8 mouse cellular contexts compared by ENCODE assay signal in genomic region chr1:75494878-75495548, GRCm38 (mm10). TPM values are rescaled to one million over a fixed set of nuclear protein-coding genes. Genes with fewer than 3 reads are reported as not detected.
DNase-seq lines count a peak whose midpoint lies in the region; ATAC-seq lines count a peak whose summit lies in the region.

No protein-coding gene starts in this region.

- no peaks in the 10 kb centered on the region; the same call in 1 of the 2 replicates for H3K27me3 ChIP-seq in forebrain, embryonic 11.5 days (ENCODE audit: control insufficient read depth, insufficient read depth, low read length)
- peaks cover 34% of the 10 kb centered on the region for H3K27me3 ChIP-seq in forebrain, embryonic 12.5 days

- no peaks in the 10 kb centered on the region for H3K4me1 ChIP-seq in forebrain, embryonic 11.5 days (replicated peaks; ENCODE audit: control insufficient read depth, insufficient read depth, low read length)
- no peaks in the 10 kb centered on the region for H3K4me1 ChIP-seq in forebrain, embryonic 12.5 days

- no peak overlapping the region for H3K27ac ChIP-seq in forebrain, embryonic 11.5 days (ENCODE audit: low read depth, low read length)
- no peak overlapping the region for H3K27ac ChIP-seq in forebrain, embryonic 12.5 days

- H3K4me2 ChIP-seq in forebrain, embryonic 11.5 days (ENCODE audit: low read depth, low read length, severe bottlenecking), result no peak overlapping the region
- no peak overlapping the region for H3K4me2 ChIP-seq in forebrain, embryonic 12.5 days

- 50% methylated on average over 12 of the region's 12 CpGs for WGBS in forebrain, embryonic 11.5 days
- 37% methylated on average over 12 of the region's 12 CpGs for WGBS in forebrain, embryonic 12.5 days

- H3K4me3 ChIP-seq in forebrain, embryonic 11.5 days (ENCODE audit: low read depth, low read length), result no peak overlapping the region
- H3K4me3 ChIP-seq in forebrain, embryonic 12.5 days (replicated peaks), result no peak overlapping the region

- no peak for ATAC-seq in forebrain, embryonic 11.5 days (replicated peaks; ENCODE audit: low FRiP score)
- no peak for ATAC-seq in forebrain, embryonic 12.5 days (ENCODE audit: low FRiP score)

- no peak overlapping the region; the same call in 1 of the 2 replicates for H3K9ac ChIP-seq in forebrain, embryonic 11.5 days (ENCODE audit: low read length)
- H3K9ac ChIP-seq in forebrain, embryonic 12.5 days, result no peak overlapping the region

- H3K36me3 ChIP-seq in forebrain, embryonic 11.5 days (ENCODE audit: control insufficient read depth, insufficient read depth, low read length), result no peaks in the 10 kb centered on the region; the same call in 1 of the 2 replicates
- H3K36me3 ChIP-seq in forebrain, embryonic 12.5 days (replicated peaks), result peaks cover 47% of the 10 kb centered on the region

- peak; percentile 72 for DNase-seq in forebrain, embryonic 11.5 days (ENCODE audit: low spot score)
- peak; percentile 46 for DNase-seq in A20 (ENCODE audit: low read depth, low spot score)
- peak; percentile 42 for DNase-seq in cerebellum, adult 9-11 months
- peak; percentile 43 for DNase-seq in induced T-regulatory cell, adult 2 months (ENCODE audit: low read depth)
- DNase-seq in lung, postnatal 10 days, result peak; percentile 51
- DNase-seq in gastrocnemius, postnatal 10 days, result no peak
- DNase-seq in heart, postnatal 36 days, result no peak

- H3K9me3 ChIP-seq in forebrain, embryonic 11.5 days (ENCODE audit: control insufficient read depth, low read length), result no peaks in the 10 kb centered on the region
- H3K9me3 ChIP-seq in forebrain, embryonic 12.5 days, result no peaks in the 10 kb centered on the region

- intact Hi-C loops in heart, postnatal 36 days (cut with DNase I), result loop anchor here (2.0 kb wide), 1 partner anchor 36 kb away; no protein-coding TSS in a partner anchor

RNA-seq across cellular contexts. Expression of gene Obsl1, which starts 11.2 kb away (rescaled TPM):
- 42.6 and 44.7 TPM in 2 replicates for polyA plus RNA-seq in forebrain, embryonic 11.5 days (2014; fragmentation: Nextera tagmentation; extraction: Ambion mirVana)
- 31.8 and 36.8 TPM in 2 replicates for polyA plus RNA-seq in forebrain, embryonic 12.5 days (2016; fragmentation: Nextera tagmentation; extraction: Ambion mirVana)
- 100 to 1,000 TPM; 107 to 122 TPM for total RNA-seq in gastrocnemius, postnatal 10 days (2021)
- 100 to 1,000 TPM; 130 to 136 TPM for total RNA-seq in heart, postnatal 36 days (2021)

RNA-seq across cellular contexts. Expression of gene Inha, which starts 11.9 kb away (rescaled TPM):
- 1.3 and 2.4 TPM in 2 replicates for polyA plus RNA-seq in forebrain, embryonic 11.5 days (2014; fragmentation: Nextera tagmentation; extraction: Ambion mirVana)
- polyA plus RNA-seq in forebrain, embryonic 12.5 days (2016; fragmentation: Nextera tagmentation; extraction: Ambion mirVana), result 5.9 and 6.6 TPM in 2 replicates
- 10 to 100 TPM; 11.9 to 12.8 TPM for total RNA-seq in gastrocnemius, postnatal 10 days (2021)
- 1 to 10 TPM; 3.6 TPM for total RNA-seq in heart, postnatal 36 days (2021)

RNA-seq across cellular contexts. Expression of gene Tmem198, which starts 15.7 kb away (rescaled TPM):
- polyA plus RNA-seq in forebrain, embryonic 11.5 days (2014; fragmentation: Nextera tagmentation; extraction: Ambion mirVana), result 8.9 and 9.4 TPM in 2 replicates
- polyA plus RNA-seq in forebrain, embryonic 12.5 days (2016; fragmentation: Nextera tagmentation; extraction: Ambion mirVana), result 20.8 and 24.1 TPM in 2 replicates
- under 1 TPM; 0.68 to 0.87 TPM for total RNA-seq in gastrocnemius, postnatal 10 days (2021)
- under 1 TPM; 0.11 to 0.19 TPM for total RNA-seq in heart, postnatal 36 days (2021)

RNA-seq across cellular contexts. Expression of gene Chpf, which starts 15.9 kb away (rescaled TPM):
- 21.3 and 23.3 TPM in 2 replicates for polyA plus RNA-seq in forebrain, embryonic 11.5 days (2014; fragmentation: Nextera tagmentation; extraction: Ambion mirVana)
- 21.6 and 25.8 TPM in 2 replicates for polyA plus RNA-seq in forebrain, embryonic 12.5 days (2016; fragmentation: Nextera tagmentation; extraction: Ambion mirVana)
- total RNA-seq in gastrocnemius, postnatal 10 days (2021), result 10 to 100 TPM; 22.2 to 32.0 TPM
- 10 to 100 TPM; 25.5 to 26.8 TPM for total RNA-seq in heart, postnatal 36 days (2021)

RNA-seq across cellular contexts. Expression of gene Stk11ip, which starts 26.3 kb away (rescaled TPM):
- 23.9 and 27.6 TPM in 2 replicates for polyA plus RNA-seq in forebrain, embryonic 11.5 days (2014; fragmentation: Nextera tagmentation; extraction: Ambion mirVana)
- polyA plus RNA-seq in forebrain, embryonic 12.5 days (2016; fragmentation: Nextera tagmentation; extraction: Ambion mirVana), result 24.4 and 27.8 TPM in 2 replicates
- 1 to 10 TPM; 7.5 to 8.9 TPM for total RNA-seq in gastrocnemius, postnatal 10 days (2021)
- 10 to 100 TPM in 1 of 2 experiments, 1 to 10 TPM in 1; 9.2 to 14.1 TPM for total RNA-seq in heart, postnatal 36 days (2021)

Comparison
In these comparisons a context has a peak if more than half of its experiments do, and no peak if none do; other contexts are left out.
1. DNase-seq: peak in forebrain, embryonic 11.5 days (single experiment), A20 (single experiment), cerebellum, adult 9-11 months (single experiment), induced T-regulatory cell, adult 2 months (single experiment) and lung, postnatal 10 days (single experiment); none in gastrocnemius, postnatal 10 days (single experiment) and heart, postnatal 36 days (0 of 2).